Mouse (Mus musculus) neutrophil, adult 83 days (primary cell): ENCODE data around the gene Rtl6. TPM values are rescaled to one million over a fixed set of nuclear protein-coding genes. Genes with fewer than 3 reads are reported as not detected.

Experiments used
- total RNA-seq, 2 experiments: library from RNA; stranded (reverse); gene quantifications; one replicate each; pipeline ENCODE4 v1.2.4; 2023

Rtl6 gene
- 1 to 10 TPM; 1.5 to 1.8 TPM for total RNA-seq

DNA sequence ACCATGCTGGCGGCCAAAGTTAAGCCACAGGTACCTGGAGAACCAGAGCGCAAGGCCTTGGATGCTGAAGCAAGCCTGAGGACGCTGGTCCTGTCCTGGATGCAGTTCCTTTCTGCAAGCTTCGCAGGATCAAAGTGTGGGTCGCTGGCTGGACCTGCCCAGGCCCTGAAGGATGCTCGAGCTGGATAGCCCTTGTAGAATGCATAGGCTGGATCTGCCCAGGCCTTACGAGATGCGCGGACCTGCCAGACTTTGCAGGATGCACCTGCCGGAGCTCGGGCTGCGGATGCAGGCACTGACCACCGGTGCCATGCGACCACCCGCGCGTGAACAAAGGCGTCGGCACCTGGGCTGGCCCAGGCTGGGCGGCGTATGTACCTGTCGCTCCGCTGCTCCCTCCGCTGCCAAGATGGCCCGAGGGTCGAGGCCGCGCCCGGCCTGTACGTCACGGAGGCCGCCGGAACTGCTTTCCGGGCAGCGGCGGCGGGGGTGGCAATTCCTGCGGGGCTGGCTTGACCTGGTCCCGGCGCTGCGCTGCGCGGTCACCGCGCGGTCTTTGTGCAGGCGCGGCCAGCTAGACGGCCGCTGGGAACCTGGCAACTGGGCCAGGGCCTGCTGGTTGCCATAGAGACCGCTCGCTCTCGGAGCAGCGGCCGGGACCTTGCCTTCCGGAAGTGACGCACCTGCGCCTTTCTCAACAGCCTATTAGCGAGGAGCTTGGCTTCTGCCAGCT is at the start of gene Rtl6:
TSS of gene Rtl6 (minus strand) at position 635 of the 733 bp plus-strand sequence.

Other genes with a start within 250 kb of the Rtl6 start
- gene Parvg, start 233.8 kb downstream of the Rtl6 start, total RNA-seq = 100 to 1,000 TPM; 166 to 172 TPM
- not detected for gene Shisal1, start 110.7 kb downstream of the Rtl6 start, total RNA-seq
- gene Prr5, start 111.8 kb upstream of the Rtl6 start, total RNA-seq = 1 to 10 TPM; 3.0 to 3.4 TPM
- not detected for gene Arhgap8, start 162.2 kb upstream of the Rtl6 start, total RNA-seq